Mouse (Mus musculus) urinary bladder, postnatal 36 days (tissue): ENCODE measurements around the gene Alox8.

Experiments
- DNase-seq, 2 experiments: peaks; one replicate each; pipeline ENCODE4 v3.0.0; 2022; ENCODE audit warnings: low spot score in 2 of 2, mixed read lengths in 1 of 2

The Alox8 gene

GRCm38 (mm10) chr11:69180120-69180519 lies 17.5 kb downstream of the Alox8 start:
- no peak for DNase-seq

GRCm38 (mm10) chr11:69179512-69179911 lies 18.1 kb downstream of the Alox8 start:
- no peak for DNase-seq

- no peak for DNase-seq
Measured at GRCm38 (mm10) chr11:69178525-69178924, 19.1 kb downstream of the Alox8 start.

GRCm38 (mm10) chr11:69174722-69175121 lies 22.9 kb downstream of the Alox8 start:
- DNase-seq = no peak

- DNase-seq = no peak
Measured at GRCm38 (mm10) chr11:69172606-69173005, 25.0 kb downstream of the Alox8 start.

- DNase-seq = peak; percentile 39 to 83
Measured at GRCm38 (mm10) chr11:69171626-69172025, 26.0 kb downstream of the Alox8 start.

- DNase-seq = no peak
Measured at GRCm38 (mm10) chr11:69169313-69169712, 28.3 kb downstream of the Alox8 start.

- no peak for DNase-seq
Measured at GRCm38 (mm10) chr11:69156800-69157199, 40.8 kb downstream of the Alox8 start, which contains the start of gene Alox12b. Gene Alox12b, plus strand, starts transcription at chr11:69156989.

- no peak for DNase-seq
Measured at GRCm38 (mm10) chr11:69155351-69155750, 42.3 kb downstream of the Alox8 start.

- no peak for DNase-seq
Measured at GRCm38 (mm10) chr11:69153831-69154230, 43.8 kb downstream of the Alox8 start.

GRCm38 (mm10) chr11:69151004-69151403 lies 46.6 kb downstream of the Alox8 start:
- no peak for DNase-seq

GRCm38 (mm10) chr11:69150444-69150843 lies 47.2 kb downstream of the Alox8 start:
- peak; percentile 44 to 47 for DNase-seq

- no peak for DNase-seq
Measured at GRCm38 (mm10) chr11:69149728-69150127, 47.9 kb downstream of the Alox8 start.

- no peak for DNase-seq
Measured at GRCm38 (mm10) chr11:69148451-69148960, 49.1 kb downstream of the Alox8 start.

- DNase-seq = no peak
Measured at GRCm38 (mm10) chr11:69147546-69147945, 50.1 kb downstream of the Alox8 start.

GRCm38 (mm10) chr11:69135361-69135760 lies 62.3 kb downstream of the Alox8 start:
- DNase-seq = no peak

- DNase-seq = no peak
Measured at GRCm38 (mm10) chr11:69134622-69134968, 63.0 kb downstream of the Alox8 start.
